Mouse (Mus musculus): Measurements from ENCODE around the gene Mbd6.
A peak's percentile ranks its signal among the peaks of the same experiment; 100 is the strongest.

- 0 out of 2 replicates have a peak, but pooled peaks have one; percentile 25 for TF ChIP-seq CTCF (IDR thresholded peaks at IDR 0.05; ENCODE audit: borderline replicate concordance, extremely low read depth, insufficient read depth, insufficient read length)
- TF ChIP-seq POLR2A (IDR thresholded peaks at IDR 0.05; ENCODE audit: borderline replicate concordance, extremely low read depth, insufficient read depth, insufficient read length, poor library complexity, severe bottlenecking) = no peak
These were observed 55.7 kb downstream of the Mbd6 start for GRCm38 (mm10) chr10:127233141-127233540.
